Mouse (Mus musculus): ENCODE data around the gene Pan3.

DNA sequence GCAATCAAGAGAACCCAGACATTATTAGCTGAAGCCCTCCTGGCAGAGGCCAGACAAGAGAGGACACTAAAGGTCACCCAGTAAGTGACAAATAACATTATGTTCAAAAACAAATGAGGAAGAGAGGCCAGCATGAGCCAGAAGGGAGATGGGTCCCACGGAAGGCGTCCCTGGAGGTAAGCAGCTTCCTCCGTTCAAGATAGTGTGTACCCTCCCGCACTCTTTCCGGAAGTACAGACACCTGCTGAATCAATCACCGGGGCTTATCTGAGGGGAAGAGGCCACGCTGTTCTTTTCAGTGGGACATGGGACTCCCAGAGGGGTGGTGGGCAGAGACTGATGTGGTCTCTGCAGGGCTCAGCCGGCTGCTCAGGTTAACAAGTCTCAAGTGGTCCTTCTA, 149.7 kb downstream of the Pan3 start:
- TF ChIP-seq TBP (IDR thresholded peaks at IDR 0.05; ENCODE audit: low read depth, low read length): no peak
- no peak for TF ChIP-seq CTCF (IDR thresholded peaks at IDR 0.05 in 2 of 3, conservative IDR thresholded peaks at IDR 0.05 in 1 of 3; ENCODE audit: control insufficient read depth in 1 of 3, insufficient read depth in 1 of 3, low read depth in 2 of 3, low read length in 3 of 3, poor library complexity in 1 of 3, severe bottlenecking in 1 of 3)
- no peak for TF ChIP-seq MAZ (IDR thresholded peaks at IDR 0.05; ENCODE audit: low read depth, low read length)
